Mouse (Mus musculus) CD4-positive, CD25-positive, alpha-beta regulatory T cell, adult 4 months (primary cell): Measurements from ENCODE around the gene Vmn2r49. TPM values are rescaled to one million over a fixed set of nuclear protein-coding genes. Genes with fewer than 3 reads are reported as not detected.
"Not testable (repeated sequence)": the region's sequence is repeated elsewhere in the genome, so short reads cannot be mapped to it uniquely, and the experiment has no call there.

Source experiments
- ATAC-seq: one replicate; pipeline ENCODE4 v1.8.0; 2017
- polyA plus RNA-seq, 2 experiments: library from polyadenylated mRNA; unstranded; fragments of 100-300 nt; shearing (Covaris generic); gene quantifications; one replicate each; pipeline ENCODE4 v1.2.1; 2017

The Vmn2r49 gene
- not detected for polyA plus RNA-seq

- not testable (repeated sequence) for ATAC-seq
Measured at GRCm38 (mm10) chr7:9992157-9992556, at the start of gene Vmn2r49. Gene Vmn2r49, minus strand, starts transcription at chr7:9992257.

- ATAC-seq = not testable (repeated sequence)
Measured at GRCm38 (mm10) chr7:9953485-9953884, 38.6 kb downstream of the Vmn2r49 start, which contains the start of gene Vmn2r48. Gene Vmn2r48, minus strand, starts transcription at chr7:9953585.

Other genes with a start within 250 kb of the Vmn2r49 start
- gene Vmn2r46, start 221.7 kb downstream of the Vmn2r49 start, polyA plus RNA-seq = not detected
- gene Vmn2r47, start 150.9 kb downstream of the Vmn2r49 start, polyA plus RNA-seq = not detected
- gene Vmn2r48, start 38.7 kb downstream of the Vmn2r49 start, polyA plus RNA-seq = not detected
- not detected for gene Vmn2r50, start 61.0 kb upstream of the Vmn2r49 start, polyA plus RNA-seq
- gene Vmn2r51, start 113.5 kb upstream of the Vmn2r49 start, polyA plus RNA-seq = not detected
- not detected for gene Vmn2r52, start 184.3 kb upstream of the Vmn2r49 start, polyA plus RNA-seq